Mouse (Mus musculus): ENCODE results near the gene Dnah9. TPM values are rescaled to one million over a fixed set of nuclear protein-coding genes. Genes with fewer than 3 reads are reported as not detected.

The Dnah9 gene
- polyA plus RNA-seq, 1 experiment: not detected

DNA sequence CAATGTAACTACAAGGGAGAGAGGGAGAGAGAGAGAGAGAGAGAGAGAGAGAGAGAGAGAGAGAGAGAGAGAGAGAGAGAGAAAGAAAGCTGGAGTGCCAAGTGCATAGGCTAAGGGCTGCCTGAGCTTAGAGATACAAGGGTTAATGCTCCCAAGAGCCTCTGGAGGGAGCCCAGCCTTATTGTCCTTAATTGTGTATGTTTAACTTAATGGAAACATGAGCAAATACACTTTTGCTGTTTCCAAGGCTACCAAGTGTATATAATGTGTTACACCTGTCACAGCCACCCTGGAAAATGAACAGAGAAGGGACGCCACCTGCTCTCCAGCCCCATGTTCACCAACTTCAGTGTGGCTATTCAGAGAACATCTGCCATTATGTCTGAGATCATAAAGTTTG lies 142.6 kb downstream of the Dnah9 start:
- TF ChIP-seq POLR2A (IDR thresholded peaks at IDR 0.05; ENCODE audit: insufficient read depth, low read depth, low read length) (no peak), CTCF (IDR thresholded peaks at IDR 0.05; ENCODE audit: insufficient read depth, low read depth, low read length) (no peak)
- H3K4me1 ChIP-seq (ENCODE audit: control insufficient read depth, insufficient read depth, low read length): no peaks in the 10 kb centered on the region
- H3K4me3 ChIP-seq (ENCODE audit: insufficient read depth, low read depth, low read length): no peak overlapping the region
- no peak overlapping the region for H3K27ac ChIP-seq (ENCODE audit: insufficient read depth, low read depth, low read length)
- 90% methylated on average over 1 of the region's 1 CpGs for WGBS

DNA sequence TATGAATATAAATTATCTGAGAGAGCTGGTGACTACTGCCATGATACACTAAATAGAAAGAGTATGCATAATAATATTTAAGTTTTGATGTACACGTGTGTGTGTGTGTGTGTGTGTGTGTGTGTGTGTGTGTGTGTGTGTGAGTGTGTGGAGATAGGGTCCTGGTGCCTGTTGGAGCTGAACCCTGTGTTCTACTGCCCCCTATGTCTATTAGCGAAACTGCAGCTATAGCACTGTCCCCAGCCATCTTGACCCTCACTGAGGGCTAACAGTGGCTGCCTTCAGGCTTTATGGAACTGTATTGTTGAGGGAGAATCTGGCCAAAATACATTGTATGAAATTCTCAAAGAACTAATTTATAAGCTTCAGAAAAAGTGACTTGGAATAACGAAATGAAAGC lies 192.5 kb downstream of the Dnah9 start:
- no peak overlapping the region for H3K27ac ChIP-seq (ENCODE audit: insufficient read depth, low read depth, low read length)
- TF ChIP-seq POLR2A (IDR thresholded peaks at IDR 0.05; ENCODE audit: insufficient read depth, low read depth, low read length) (no peak), CTCF (IDR thresholded peaks at IDR 0.05; ENCODE audit: insufficient read depth, low read depth, low read length) (no peak)
- no peaks in the 10 kb centered on the region for H3K4me1 ChIP-seq (ENCODE audit: control insufficient read depth, insufficient read depth, low read length)
- WGBS: 55% methylated on average over 3 of the region's 3 CpGs
- H3K4me3 ChIP-seq (ENCODE audit: insufficient read depth, low read depth, low read length): no peak overlapping the region

DNA sequence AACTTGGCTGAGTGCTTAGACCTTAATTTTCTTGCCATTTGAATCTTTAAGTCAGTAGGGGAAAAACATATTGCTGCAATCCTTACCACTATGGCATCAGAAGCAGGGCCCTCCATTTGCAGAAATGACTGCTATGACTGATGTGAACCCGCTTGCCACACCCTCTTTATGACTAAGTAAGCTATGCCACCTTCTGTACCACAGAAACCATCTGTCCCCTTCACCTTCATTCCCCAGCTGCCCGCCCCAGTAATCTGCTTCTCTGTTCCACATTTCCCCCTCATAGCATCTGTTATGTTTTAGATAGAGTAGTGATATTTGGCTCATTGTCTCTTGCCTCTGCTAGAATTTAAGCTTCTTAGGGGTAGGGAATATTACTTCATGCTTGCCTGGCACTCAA lies 237.6 kb downstream of the Dnah9 start:
- TF ChIP-seq CTCF (IDR thresholded peaks at IDR 0.05; ENCODE audit: insufficient read depth, low read depth, low read length) (no peak), POLR2A (IDR thresholded peaks at IDR 0.05; ENCODE audit: insufficient read depth, low read depth, low read length) (no peak)
- 81% methylated on average over 2 of the region's 2 CpGs for WGBS
- Histone ChIP-seq H3K27ac (ENCODE audit: insufficient read depth, low read depth, low read length) (no peak overlapping the region), H3K4me3 (ENCODE audit: insufficient read depth, low read depth, low read length) (no peak overlapping the region), H3K4me1 (ENCODE audit: control insufficient read depth, insufficient read depth, low read length) (no peaks in the 10 kb centered on the region)

GRCm38 (mm10) chr11:65930359-65930758 lies 238.0 kb downstream of the Dnah9 start:
- WGBS: 72% methylated on average over 4 of the region's 4 CpGs
- Histone ChIP-seq H3K27ac (ENCODE audit: insufficient read depth, low read depth, low read length) (no peak overlapping the region), H3K4me1 (ENCODE audit: control insufficient read depth, insufficient read depth, low read length) (no peaks in the 10 kb centered on the region), H3K4me3 (ENCODE audit: insufficient read depth, low read depth, low read length) (no peak overlapping the region)
- TF ChIP-seq POLR2A (IDR thresholded peaks at IDR 0.05; ENCODE audit: insufficient read depth, low read depth, low read length) (no peak), CTCF (IDR thresholded peaks at IDR 0.05; ENCODE audit: insufficient read depth, low read depth, low read length) (no peak)

- TF ChIP-seq POLR2A (IDR thresholded peaks at IDR 0.05; ENCODE audit: insufficient read depth, low read depth, low read length) (no peak), CTCF (IDR thresholded peaks at IDR 0.05; ENCODE audit: insufficient read depth, low read depth, low read length) (no peak)
- no peak overlapping the region for H3K27ac ChIP-seq (ENCODE audit: insufficient read depth, low read depth, low read length)
- WGBS: 47% methylated on average over 1 of the region's 1 CpGs
- H3K4me3 ChIP-seq (ENCODE audit: insufficient read depth, low read depth, low read length): no peak overlapping the region
- H3K4me1 ChIP-seq (ENCODE audit: control insufficient read depth, insufficient read depth, low read length): no peaks in the 10 kb centered on the region
Measured at GRCm38 (mm10) chr11:65927962-65928361, 240.4 kb downstream of the Dnah9 start.

GRCm38 (mm10) chr11:65918480-65919236 lies 249.7 kb downstream of the Dnah9 start:
- no peak for TF ChIP-seq CTCF (IDR thresholded peaks at IDR 0.05; ENCODE audit: insufficient read depth, low read depth, low read length)
- WGBS: 55% methylated on average over 10 of the region's 10 CpGs
- Histone ChIP-seq H3K4me3 (ENCODE audit: insufficient read depth, low read depth, low read length) (no peak overlapping the region), H3K4me1 (ENCODE audit: control insufficient read depth, insufficient read depth, low read length) (no peaks in the 10 kb centered on the region), H3K27ac (ENCODE audit: insufficient read depth, low read depth, low read length) (no peak overlapping the region)

DNA sequence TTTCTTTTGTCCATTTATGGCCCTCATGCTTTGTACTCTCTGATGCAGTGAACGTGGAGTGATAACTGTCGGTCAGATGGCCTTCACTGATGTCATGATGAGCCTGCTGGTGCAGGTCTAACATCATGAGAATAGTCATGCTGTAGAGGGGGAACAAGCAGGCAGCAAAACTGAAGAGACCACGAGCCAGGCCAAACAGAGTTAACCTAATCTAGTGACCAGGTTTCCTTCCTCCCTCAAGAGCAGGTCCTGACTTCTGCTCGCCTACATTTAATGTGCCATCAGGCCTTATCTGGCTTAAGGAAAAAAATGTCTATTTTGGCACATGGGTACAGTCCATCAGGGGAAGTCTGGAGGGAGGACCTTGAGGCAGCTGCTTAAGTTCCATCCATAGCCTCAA lies 259.2 kb downstream of the Dnah9 start:
- WGBS: 88% methylated on average over 4 of the region's 4 CpGs

DNA sequence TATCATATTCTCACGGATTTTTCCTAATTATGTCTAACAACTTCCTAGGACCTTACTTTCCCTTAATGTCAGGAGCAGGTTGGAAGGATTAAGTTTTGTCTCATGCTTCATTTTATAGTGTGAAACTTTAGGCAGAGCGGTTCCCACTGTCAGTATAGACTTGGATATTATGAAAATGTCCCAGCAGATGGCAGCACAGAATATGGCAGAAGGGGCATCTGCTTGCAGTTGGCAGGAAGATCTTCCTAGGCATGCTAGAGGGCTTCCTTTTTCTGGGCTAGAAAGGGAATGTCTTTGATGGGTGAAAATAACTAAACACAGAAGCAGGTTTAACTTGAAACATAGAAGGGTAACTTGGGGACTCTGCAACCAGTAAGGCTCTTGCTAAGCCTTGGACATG lies 262.9 kb downstream of the Dnah9 start:
- 73% methylated on average over 2 of the region's 2 CpGs for WGBS
- Histone ChIP-seq H3K27ac (ENCODE audit: insufficient read depth, low read depth, low read length) (no peak overlapping the region), H3K4me3 (ENCODE audit: insufficient read depth, low read depth, low read length) (no peak overlapping the region), H3K4me1 (ENCODE audit: control insufficient read depth, insufficient read depth, low read length) (no peaks in the 10 kb centered on the region)
- TF ChIP-seq CTCF (IDR thresholded peaks at IDR 0.05; ENCODE audit: insufficient read depth, low read depth, low read length) (no peak), POLR2A (IDR thresholded peaks at IDR 0.05; ENCODE audit: insufficient read depth, low read depth, low read length) (no peak)

More for the DNA sequence above, 259.2 kb downstream of the Dnah9 start:
- TF ChIP-seq POLR2A (IDR thresholded peaks at IDR 0.05; ENCODE audit: insufficient read depth, low read depth, low read length) (no peak), CTCF (IDR thresholded peaks at IDR 0.05; ENCODE audit: insufficient read depth, low read depth, low read length) (no peak)
- no peaks in the 10 kb centered on the region for H3K4me1 ChIP-seq (ENCODE audit: control insufficient read depth, insufficient read depth, low read length)
- H3K27ac ChIP-seq (ENCODE audit: insufficient read depth, low read depth, low read length): no peak overlapping the region
- no peak overlapping the region for H3K4me3 ChIP-seq (ENCODE audit: insufficient read depth, low read depth, low read length)

GRCm38 (mm10) chr11:65903944-65904343 lies 264.4 kb downstream of the Dnah9 start:
- no peaks in the 10 kb centered on the region for H3K4me1 ChIP-seq (ENCODE audit: control insufficient read depth, insufficient read depth, low read length)
- H3K4me3 ChIP-seq (ENCODE audit: insufficient read depth, low read depth, low read length): no peak overlapping the region
- H3K27ac ChIP-seq (ENCODE audit: insufficient read depth, low read depth, low read length): no peak overlapping the region
- TF ChIP-seq CTCF (IDR thresholded peaks at IDR 0.05; ENCODE audit: insufficient read depth, low read depth, low read length): no peak
- no peak for TF ChIP-seq POLR2A (IDR thresholded peaks at IDR 0.05; ENCODE audit: insufficient read depth, low read depth, low read length)
- WGBS: 84% methylated on average over 2 of the region's 2 CpGs
